Mouse (Mus musculus) layer of hippocampus, adult 18-20 months (tissue): ENCODE results near the gene Trp73. TPM values are rescaled to one million over a fixed set of nuclear protein-coding genes. Genes with fewer than 3 reads are reported as not detected.
A peak's percentile ranks its signal among the peaks of the same experiment; 100 is the strongest.

ENCODE experiments used
- DNase-seq, 2 experiments: peaks; one replicate each; pipeline ENCODE4 v3.0.0; 2022; ENCODE audit warnings: low spot score in 2 of 2
- total RNA-seq, 2 experiments: library from RNA; stranded (reverse); gene quantifications; 2 replicates each; pipeline ENCODE4 v1.2.3; 2021

Trp73 gene
- total RNA-seq, 2 experiments from 2014 or later, result 1.9 to 2.5 TPM

DNA sequence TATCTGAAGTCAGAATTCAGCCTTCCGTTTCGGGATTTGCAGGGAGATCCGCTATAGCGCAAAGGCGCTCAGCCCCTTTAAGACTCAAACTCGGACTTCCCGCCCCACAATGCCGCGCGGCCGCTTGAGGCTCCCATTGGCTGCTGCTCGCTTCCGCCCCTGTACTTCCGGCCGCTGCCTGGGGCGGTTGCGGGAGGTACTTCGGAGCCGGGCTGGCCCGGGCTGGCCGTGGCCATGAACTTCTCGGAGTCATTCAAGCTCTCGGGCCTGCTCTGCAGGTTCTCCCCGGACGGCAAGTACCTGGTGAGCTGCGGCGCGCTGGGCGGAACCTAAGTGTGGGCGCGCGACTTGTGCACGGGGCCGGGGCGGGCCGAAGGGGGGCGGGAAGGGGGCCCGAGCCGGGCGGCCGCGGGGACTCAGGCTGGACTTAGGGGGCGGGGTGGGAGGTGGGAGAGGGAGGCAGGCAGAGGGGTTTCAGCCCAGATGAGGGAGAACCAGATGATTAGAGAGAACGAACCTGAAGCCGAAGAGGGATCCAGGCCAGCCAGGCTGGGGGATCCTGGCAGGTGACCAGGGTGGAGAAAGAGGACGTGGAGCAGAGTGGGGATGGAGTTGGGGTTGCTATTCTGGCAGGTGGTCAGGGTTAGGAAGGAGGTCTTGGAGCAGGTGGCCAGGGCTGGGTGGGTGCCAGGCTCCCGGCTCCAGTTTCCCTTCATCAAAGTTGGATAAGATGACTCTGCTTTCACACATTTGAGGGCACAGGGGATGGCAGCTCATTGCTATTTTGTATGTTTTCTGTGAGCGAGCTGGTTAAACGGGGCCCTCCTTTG is 2.4 kb upstream of the Trp73 start, which contains the start of gene Wrap73:
Gene Wrap73 (plus strand): TSS at position 162 of the 830 bp plus-strand sequence.
- peak; percentile 83 to 93 for DNase-seq

DNA sequence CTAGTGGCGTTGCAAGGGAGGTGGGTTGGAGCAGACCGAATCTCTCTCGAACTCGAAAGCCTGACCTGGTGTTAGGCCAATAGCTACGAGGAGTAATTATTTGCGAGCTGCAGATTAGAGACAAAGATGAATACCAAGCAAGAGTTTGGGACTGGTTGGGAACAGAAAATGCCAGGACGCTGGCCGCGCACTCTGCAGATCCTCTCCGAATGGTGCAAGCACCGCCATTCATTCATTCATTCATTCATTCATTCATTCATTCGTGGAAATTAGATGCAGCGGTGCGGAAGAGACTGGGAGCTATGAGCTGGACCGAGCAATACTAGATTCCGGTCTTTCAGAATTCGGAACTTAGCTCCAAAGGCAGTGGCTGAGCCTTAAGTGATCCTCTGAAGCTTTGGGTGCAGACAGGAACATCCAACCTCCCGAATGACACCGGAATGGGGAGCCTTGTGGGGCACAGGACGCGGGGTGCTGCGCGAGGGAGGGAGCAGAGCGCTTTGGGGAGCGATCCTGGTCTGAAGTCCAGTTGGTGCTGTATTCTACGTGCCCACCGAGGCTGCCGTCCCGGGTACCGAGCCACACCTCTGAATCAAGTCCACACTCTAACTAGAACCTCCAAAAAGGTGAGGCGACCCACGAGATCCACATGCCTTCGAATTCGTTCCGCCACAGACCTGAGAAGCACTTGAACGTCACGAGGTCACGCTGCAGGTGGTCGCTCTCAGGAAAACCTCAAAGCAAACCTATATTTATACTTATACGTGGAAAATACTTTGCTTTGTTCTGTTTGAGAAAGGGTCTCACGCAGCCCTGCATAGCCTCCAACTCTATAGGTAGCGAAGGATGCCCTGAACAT is 1.2 kb upstream of the Trp73 start:
- no peak for DNase-seq

DNA sequence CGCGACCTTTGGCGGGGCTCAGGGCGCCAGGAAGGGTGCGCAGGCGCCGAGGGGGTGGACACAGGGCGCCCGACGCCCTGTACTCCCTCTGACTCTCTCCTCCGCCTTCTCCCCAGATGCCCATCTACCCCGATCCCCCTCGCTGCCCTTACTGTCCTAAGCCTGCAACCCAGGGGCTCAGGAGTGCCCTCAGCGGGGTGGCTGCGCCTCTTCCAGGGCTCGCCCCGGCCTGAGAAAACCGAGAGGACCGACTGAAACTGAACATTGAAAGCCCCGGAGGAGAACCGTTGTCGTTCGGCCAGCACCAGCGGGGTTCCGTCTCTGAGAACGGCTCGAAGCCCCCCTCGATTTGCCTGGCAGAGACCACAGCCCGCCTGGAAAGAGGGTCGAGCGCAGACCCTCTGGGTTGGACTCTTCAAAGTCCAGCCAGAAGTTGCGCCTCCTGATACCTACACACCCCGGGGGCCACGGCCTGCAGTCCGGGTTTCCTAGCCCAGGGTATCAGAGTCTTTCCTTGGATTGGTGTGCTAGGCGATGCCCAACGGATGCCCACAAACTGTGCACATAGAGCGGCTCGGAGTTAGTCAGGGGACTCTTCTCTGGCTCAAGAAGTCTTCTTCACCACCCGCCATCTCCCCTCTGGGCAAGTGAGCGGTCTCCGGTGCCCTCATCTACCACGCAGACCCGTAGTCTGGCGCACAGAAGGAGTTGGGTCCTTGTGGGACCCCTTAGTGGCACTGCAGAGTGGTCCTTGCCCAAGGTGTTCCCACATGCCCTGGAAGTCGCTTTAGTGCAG is 403 bp upstream of the Trp73 start:
- no peak for DNase-seq

DNA sequence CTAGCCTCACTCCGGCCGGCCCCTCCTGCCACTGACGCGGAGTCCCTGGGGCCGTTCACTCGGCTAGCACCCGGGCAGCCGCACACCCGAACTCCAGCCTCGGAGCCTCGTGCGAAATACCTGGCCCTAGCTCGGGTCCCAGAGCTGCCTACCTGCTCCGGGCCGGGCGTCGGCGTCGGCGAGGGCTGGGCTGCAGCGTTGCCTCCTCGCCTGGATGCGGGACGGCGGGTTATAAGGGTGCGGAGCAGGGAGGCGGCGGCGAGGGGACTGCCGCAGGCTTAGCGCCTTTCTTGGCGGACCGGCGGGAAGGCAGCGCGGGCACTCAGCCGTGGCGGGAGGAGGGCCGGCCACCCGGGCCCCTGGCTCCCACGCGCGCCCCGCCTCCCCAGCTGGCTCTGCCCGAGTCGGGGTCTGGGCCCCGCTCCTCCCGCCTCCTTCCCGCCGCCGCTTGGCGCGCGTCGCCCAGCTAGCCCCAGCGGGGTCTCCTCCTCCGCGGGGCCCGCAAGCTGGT is 282 bp downstream of the Trp73 start:
- no peak for DNase-seq

DNA sequence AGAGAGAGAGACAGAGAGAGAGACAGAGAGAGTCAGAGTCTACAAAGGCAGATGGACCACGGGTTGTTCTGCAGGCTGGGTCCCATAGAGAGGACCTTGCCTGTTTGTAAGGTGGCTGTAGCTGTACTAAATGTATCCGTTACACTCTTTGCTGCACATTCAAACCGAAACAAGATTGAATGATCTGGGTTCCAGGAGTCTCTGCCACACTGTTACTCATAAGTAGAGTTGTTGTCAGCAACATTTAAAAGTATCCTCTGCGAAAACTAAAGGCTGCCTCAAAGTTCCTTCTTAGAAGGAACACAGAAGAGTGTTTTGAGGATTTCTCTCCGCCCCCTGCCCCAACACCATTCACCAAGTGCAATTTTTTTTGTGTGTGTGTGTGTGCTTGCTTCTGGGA is 2.9 kb downstream of the Trp73 start:
- DNase-seq, result no peak

DNA sequence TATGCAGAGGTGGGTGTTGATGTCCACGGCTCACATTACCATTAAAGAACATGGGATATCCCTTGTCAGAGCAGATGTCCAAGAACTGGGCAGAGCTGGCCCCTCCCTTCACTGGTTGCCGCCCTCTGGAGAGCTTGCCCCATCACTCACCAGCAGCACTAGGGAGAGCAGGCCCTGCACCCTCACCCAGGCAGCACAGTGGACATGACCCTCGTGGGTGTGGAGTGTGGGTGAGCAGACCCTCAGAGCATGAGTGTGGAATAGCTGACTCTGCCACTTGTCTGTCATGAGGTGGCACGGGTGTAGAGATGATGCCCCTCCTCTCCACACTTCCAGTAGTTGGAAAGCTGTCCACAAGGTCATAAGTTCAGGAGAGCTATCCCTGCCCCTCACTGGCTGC is 5.2 kb downstream of the Trp73 start:
- no peak for DNase-seq

DNA sequence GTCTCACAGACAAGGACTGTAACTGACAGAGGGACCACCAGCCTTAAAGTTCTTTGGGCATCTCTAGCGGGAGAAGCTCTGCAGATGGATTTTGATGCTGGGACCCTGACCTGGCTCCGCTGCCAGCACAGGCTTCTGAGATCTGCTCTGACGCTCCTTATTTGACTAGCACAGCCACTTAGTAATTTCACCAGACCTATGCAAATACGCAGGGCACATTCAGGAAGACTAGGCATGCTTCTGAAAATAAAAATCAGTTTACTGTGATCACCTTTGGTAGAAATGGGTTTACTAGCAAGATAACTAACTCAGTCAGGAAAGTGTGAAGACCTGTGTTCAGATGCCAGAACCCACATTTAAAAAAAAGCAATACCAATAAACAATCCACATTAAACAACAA is 8.1 kb downstream of the Trp73 start:
- no peak for DNase-seq

DNA sequence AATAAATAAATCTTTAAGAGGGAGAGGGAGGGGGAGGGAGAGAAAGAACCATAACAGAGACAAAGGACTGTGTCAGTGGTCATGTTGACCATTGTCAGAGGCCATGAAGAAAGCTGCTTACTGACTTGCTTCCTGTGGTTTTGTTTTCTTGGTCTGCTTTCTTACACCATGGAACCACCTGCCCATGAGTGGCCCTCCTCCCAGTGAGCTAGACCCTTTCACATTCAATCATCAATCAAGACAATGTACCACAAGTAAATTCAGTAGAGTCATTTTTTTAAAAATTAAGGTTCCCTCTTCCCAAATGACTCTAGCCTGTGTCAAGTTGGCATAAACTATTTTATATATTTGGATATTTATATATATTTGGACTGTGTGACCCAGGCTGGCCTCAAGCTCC is 10.1 kb downstream of the Trp73 start:
- no peak for DNase-seq

DNA sequence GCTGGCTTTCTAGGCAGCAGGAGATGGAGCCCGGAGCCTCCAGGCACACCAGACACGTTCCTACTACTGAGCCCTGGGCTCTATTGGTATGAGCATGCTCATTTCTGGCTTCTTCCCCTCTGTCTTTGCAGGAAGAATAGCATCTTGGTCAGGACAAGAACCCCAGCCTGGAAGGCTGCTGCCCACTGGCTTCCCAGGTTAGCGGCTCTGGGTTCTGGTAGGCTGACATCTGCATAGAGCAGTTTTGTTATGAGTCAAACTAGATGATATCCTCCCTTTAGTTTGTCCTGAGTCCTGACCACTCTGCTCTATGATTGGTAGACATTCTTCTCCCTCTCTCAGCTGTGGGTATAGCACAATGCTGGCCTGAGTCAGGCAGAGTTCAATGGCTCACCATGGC is 12.7 kb downstream of the Trp73 start:
- DNase-seq, result no peak

DNA sequence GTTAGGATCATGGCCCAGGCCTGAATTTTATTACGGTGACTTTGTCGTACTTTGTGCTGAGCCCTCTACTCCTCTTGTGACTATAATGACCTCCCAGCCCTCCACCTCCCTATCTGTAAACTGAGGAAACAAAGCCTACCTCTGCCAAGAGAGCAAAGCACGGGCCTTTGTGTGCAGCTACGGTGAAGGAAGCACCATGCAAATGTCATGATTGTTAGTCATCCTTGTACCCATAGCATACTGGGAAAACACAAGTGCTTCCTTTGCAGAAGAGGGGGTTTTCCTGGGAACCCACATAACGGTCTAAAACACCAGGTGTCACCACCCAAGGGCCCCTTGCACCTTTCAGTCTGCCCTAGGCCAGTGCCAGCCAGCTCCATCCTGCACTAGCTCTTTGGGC is 14.8 kb downstream of the Trp73 start:
- DNase-seq, result no peak

DNA sequence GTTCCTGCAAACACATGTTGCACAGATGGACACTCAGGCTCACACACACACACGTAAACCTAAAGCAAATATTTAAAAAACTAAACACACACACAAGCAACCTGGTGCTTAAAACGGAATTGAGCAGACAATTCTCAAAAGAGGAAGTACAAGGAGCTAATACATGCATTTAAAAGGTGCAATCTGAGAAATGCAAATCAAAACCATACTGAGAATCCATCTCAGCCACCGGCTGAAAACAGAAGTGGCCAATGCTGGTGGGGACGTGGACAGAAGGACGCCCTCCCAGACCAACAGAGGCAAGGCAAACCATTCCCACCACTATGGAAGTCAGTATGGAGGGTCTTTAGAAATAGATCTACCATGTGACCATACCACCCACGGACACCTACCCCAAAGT is 16.5 kb downstream of the Trp73 start:
- DNase-seq, result no peak

DNA sequence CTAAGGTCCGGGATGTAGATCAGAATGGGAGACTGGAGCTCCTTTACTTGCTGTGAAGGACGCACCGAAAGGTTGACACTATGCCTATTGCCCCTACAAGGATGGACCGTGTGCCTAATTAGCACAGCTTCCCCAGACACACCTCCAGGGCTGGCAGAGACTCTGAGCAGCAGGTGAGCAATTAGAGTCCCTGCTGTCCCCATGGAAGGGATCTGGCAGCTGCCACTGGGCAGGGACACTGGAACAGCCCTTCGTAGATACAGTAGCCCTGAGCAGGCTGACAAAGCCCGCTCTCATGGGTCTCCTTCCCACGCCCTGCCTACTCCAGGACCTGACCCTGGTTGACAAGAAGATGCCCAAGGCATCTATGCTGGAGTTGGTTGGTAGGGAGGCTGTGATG is 17.6 kb downstream of the Trp73 start:
- no peak for DNase-seq

DNA sequence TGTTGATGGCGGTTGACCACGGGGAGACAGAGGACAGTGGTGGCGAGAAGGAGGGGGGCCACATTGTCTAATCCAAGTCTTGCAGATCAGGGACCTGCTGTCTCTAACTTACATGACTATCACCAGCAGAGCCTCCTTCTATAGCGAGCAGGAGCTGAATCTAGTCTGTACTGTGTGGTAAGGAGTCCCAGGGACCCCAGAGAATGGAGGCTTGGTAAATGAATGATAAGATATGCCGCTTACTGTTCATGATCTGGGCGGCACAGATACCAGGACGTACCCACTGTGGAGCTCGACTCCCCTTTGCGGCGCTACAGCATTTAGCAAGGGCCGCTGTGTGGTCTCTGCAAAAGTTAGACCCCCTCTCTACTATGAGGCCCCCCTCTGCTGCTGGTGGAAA is 18.2 kb downstream of the Trp73 start:
- no peak for DNase-seq

DNA sequence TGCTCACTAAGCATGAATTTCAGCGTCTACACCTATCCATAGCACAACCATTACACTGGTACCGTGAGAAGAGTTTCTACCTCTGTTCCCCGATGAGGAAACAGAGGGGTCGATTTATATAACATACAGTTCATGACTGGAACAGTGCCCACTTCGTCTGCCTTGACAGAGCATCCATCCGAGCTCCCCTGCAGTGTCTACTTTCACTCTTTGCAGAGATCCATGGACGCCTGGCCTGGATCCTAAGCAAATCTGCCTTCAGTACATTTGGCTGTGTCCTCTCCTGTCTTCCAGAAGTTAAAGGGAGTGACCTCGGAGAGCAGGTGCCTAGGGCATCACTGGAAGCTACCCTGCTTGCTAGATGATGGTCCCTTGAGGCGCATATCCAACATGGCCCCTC is 20.8 kb downstream of the Trp73 start:
- no peak for DNase-seq

DNA sequence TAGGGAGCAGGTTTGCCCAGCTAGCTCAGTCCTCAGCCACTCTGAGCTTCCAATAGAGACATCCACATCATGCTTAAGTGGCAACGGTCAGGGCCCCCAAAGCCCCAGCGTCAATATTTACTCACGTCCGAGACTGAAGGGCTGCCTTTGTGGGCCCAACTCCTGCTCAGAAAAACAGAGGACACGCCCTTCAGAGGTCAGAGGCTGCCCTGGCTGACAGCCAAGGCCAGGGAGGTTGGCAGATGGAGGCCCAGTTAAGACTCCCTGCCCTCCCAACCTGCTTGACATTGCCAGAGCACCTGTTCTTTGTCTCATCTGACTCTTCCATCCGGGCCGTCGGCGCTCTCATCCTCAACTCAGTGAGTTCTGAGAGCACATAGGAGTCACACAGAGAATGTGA is 21.2 kb downstream of the Trp73 start:
- no peak for DNase-seq

DNA sequence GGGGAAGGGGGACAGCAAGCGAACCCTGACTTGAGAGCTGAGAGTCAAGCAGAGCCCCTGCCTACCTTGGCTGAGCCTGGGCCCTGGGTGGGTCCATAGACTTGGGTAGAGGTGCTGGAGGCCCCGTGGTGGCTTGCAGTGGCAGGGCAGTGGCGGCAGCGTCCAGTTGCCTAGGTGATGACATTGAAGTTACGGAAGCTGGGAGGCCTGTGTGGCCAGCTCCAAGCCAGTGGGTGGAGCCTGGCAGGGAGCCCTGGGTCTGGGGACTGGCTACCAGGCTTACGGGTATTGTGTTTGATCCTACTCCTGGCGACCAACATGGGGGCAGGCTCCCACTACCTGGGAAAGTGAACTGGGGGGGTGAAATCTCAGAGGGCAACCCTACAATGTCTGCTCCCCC is 23.6 kb downstream of the Trp73 start:
- DNase-seq, result no peak

DNA sequence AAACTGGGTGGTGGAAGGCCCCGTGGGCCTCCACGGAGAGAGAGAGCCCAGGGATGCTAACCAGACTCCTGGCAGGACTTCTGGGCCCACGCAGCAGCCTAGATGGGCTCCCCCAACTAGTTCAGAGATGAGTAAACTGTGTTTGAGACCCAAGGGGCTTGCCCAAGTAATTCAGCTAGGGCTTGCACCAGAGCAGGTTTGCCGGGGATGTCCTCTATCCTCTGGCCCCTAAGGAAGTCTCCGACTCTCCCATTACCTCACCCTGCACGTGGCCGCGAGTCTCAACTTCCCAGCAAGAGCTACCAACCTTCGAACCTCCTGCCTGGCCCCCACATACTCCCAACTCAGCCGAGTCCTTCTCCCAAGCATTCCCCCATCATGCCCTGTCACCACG is 30.2 kb downstream of the Trp73 start:
- DNase-seq, result no peak

DNA sequence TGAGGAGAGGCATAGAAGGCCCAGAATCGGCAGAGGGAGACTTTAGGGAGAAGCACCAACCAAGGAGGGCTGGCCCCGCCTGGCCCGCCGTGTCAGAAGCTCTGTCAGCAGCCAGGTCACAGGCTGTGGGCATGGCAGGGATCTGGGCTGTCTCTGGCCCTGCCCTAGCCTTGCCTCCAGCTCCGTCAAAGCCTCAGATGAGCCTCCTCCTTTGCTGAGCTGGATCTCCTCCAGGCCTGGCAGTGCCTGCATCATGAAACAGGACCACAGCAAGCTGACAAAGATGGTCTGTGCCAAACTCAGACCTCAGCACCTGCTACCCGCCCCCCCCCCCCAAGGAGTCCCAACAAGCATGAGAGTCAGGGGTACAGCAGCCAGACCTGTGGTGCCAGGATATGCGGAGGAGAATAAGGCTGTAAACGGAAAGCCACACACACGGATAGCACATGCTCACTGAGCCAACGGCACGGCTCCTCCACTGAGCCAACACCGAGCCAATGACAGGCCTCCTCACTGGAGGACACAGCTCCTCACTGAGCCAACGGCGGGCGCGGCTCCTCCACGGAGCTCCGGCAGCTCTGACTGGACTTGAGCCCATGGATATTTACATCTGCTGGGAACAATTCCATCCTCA is 30.7 kb downstream of the Trp73 start:
- DNase-seq, result peak; percentile 40 to 50

DNA sequence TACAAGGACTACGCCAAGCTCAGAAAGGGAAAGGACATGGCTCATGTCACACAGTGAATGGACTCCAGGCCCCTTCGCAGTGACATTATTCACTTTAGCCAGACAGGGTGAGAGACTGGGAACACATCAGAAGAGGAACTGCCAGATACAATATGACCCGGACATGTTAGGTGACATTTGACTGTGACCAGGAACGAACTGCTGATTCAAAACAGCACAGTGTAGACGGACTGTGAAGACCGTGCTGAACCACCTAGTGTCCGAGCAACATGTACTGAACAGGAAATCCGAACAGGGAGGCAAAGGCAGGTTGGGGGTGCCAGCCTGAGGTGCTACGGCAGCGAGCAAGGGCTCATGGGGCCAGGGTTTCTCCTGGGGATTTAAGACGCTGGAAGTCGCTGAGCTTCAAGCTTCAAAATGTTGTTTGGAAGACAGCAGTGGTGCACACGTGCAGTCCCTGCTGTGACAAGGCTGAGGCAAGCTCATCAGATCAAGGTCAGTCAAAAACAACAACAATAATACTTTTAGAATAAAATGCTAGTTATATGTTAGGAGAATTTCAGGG is 33.4 kb downstream of the Trp73 start:
- no peak for DNase-seq

DNA sequence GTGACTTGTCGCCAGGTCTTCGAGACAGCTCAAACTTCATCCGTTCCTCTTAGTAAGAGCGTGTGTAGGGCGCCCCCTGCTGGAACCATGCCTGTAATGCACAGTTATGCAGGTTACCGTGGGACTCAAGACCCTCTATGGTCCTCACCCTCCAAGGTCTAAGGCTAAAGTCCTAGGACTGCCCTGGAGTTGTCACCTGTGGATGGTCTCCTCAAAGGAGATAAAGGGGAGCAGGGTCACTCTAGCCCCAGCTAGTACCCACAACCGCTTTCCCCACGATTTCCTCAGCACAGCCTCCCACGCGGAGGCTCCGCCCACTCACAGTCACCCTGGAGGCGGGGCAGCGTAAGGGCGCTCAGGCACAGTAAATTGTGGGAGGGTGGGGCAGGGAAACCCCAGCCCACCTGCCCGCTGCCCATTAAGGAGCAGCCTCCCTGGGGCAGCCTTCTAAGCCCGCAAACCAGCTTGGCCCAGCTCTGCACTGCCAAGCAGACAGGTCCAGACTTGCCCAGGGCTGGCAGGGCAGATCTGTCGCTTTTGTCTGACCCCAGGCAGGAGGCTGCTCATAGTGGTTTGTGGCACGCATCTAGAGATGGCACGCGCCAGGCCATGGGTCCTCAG is 34.5 kb downstream of the Trp73 start:
- peak; percentile 27 to 67 for DNase-seq
